Mouse (Mus musculus): ENCODE measurements around the gene Uvssa.

The Uvssa gene

GRCm38 (mm10) chr5:33372331-33373038, 5.9 kb upstream of the Uvssa start:
- DNase-seq (ENCODE audit: low read depth, low spot score) = no peak

- no peak for DNase-seq (ENCODE audit: low read depth, low spot score)
These were observed 1.2 kb upstream of the Uvssa start for GRCm38 (mm10) chr5:33377176-33377575.

GRCm38 (mm10) chr5:33377801-33378301, 498 bp upstream of the Uvssa start:
- DNase-seq (ENCODE audit: low read depth, low spot score) = peak; percentile 17

GRCm38 (mm10) chr5:33387550-33387949, 9.2 kb downstream of the Uvssa start:
- DNase-seq (ENCODE audit: low read depth, low spot score) = no peak

- DNase-seq (ENCODE audit: low read depth, low spot score) = peak; percentile 65
These were observed 15.5 kb downstream of the Uvssa start for GRCm38 (mm10) chr5:33393803-33394202.

- DNase-seq (ENCODE audit: low read depth, low spot score) = no peak
These were observed 17.3 kb downstream of the Uvssa start for GRCm38 (mm10) chr5:33395693-33396092.

GRCm38 (mm10) chr5:33396828-33397227, 18.5 kb downstream of the Uvssa start:
- DNase-seq (ENCODE audit: low read depth, low spot score) = no peak

- no peak for DNase-seq (ENCODE audit: low read depth, low spot score)
These were observed 22.5 kb downstream of the Uvssa start for GRCm38 (mm10) chr5:33400819-33401218.

GRCm38 (mm10) chr5:33420313-33420712, 42.0 kb downstream of the Uvssa start:
- no peak for DNase-seq (ENCODE audit: low read depth, low spot score)

GRCm38 (mm10) chr5:33427461-33427860, 49.1 kb downstream of the Uvssa start:
- no peak for DNase-seq (ENCODE audit: low read depth, low spot score)

- no peak for DNase-seq (ENCODE audit: low read depth, low spot score)
These were observed 51.8 kb downstream of the Uvssa start for GRCm38 (mm10) chr5:33430106-33430505.

GRCm38 (mm10) chr5:33430511-33431172, 52.3 kb downstream of the Uvssa start:
- DNase-seq (ENCODE audit: low read depth, low spot score) = no peak

- no peak for DNase-seq (ENCODE audit: low read depth, low spot score)
These were observed 53.0 kb downstream of the Uvssa start for GRCm38 (mm10) chr5:33431173-33432005.

- no peak for DNase-seq (ENCODE audit: low read depth, low spot score)
These were observed 53.9 kb downstream of the Uvssa start for GRCm38 (mm10) chr5:33432057-33432935.

GRCm38 (mm10) chr5:33433201-33434138, 55.1 kb downstream of the Uvssa start, which contains the start of gene Nkx1-1:
Gene Nkx1-1 (minus strand): TSS chr5:33433976.
- no peak for DNase-seq (ENCODE audit: low read depth, low spot score)

GRCm38 (mm10) chr5:33434141-33434780, 55.9 kb downstream of the Uvssa start:
- DNase-seq (ENCODE audit: low read depth, low spot score) = no peak

- DNase-seq (ENCODE audit: low read depth, low spot score) = no peak
These were observed 56.8 kb downstream of the Uvssa start for GRCm38 (mm10) chr5:33435151-33435550.

GRCm38 (mm10) chr5:33435941-33436340, 57.6 kb downstream of the Uvssa start:
- DNase-seq (ENCODE audit: low read depth, low spot score) = no peak

- no peak for DNase-seq (ENCODE audit: low read depth, low spot score)
These were observed 59.9 kb downstream of the Uvssa start for GRCm38 (mm10) chr5:33438214-33438613.
